Mouse (Mus musculus) megakaryocyte, adult 5-6 weeks (primary cell): Measurements from ENCODE around the gene Mrps21. TPM values are rescaled to one million over a fixed set of nuclear protein-coding genes. Genes with fewer than 3 reads are reported as not detected.
A peak's percentile ranks its signal among the peaks of the same experiment; 100 is the strongest.

Experiments used
- ATAC-seq: 2 replicates; pipeline ENCODE4 v1.8.0; 2016; ENCODE audit warnings: mild to moderate bottlenecking, inconsistent platforms; ENCODE audit not compliant: poor library complexity, severe bottlenecking
- total RNA-seq, 2 experiments: library from RNA; stranded (forward) in 1 of 2; stranded (reverse) in 1 of 2; fragments of 153-499, 151-499 nt in 1 of 2; fragments of 221-1000, 200-1000 nt in 1 of 2; gene quantifications; 2 replicates each; pipeline versions ENCODE4 v1.2.3 to v1.2.4; 2015 to 2017

The Mrps21 gene
- total RNA-seq, 2 experiments from 2014 or later: 143 to 410 TPM

GRCm38 (mm10) chr3:95856115-95856514, 15.2 kb downstream of the Mrps21 start:
- ATAC-seq: 0 out of 2 replicates have a peak, but pooled peaks have one; percentile 2

DNA sequence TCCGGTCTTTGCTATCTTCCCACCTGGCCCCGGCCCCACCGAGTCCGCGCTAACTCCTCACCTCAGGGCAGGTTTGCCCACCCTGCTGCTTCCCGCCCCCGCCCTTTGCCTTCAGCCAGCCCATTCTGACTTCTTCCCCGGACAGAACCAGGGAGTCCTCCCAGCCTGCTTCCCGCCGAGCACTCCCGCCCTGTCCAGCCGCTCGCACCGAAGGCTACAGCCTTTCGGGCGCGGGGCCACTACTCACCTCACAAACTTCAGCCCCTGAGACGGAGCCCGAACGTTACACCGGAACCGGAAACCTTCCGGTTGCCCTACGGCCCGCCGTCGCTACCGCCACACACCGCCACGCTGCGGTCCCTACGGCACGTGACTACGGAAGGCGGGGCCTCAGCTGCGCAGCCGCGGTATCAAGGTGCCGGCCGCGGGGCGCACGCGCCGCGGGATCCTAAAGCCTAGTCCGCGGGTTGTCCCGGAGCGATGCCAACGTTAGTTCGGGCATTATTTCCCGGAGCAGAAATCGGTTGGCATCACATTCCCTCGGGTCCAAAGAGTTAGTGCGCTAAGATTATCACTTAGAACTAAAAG, 15.7 kb downstream of the Mrps21 start, which contains the start of gene Prpf3:
Prpf3 (minus strand) TSS at position 384 of the 588 bp plus-strand sequence.
- peak; percentile 100 for ATAC-seq

DNA sequence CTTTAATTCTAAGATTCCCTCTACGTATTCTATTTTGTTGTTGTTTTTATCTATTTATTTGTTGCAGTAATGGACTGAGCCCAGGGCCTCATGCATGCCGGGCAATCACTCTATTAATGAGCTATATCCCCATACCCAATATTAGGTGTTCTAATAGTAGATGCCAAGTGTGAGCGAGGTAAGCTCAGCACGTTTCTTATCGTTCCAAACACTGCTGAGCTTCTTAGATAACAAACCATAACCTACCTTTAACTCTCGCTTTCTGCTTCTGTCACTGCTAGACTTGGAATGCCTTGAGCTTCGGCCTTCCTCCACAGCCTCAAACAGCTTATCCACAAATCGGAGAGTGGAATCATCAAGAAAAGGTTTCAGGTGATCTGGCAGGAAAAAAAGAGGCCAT, 20.0 kb downstream of the Mrps21 start:
- no peak for ATAC-seq

DNA sequence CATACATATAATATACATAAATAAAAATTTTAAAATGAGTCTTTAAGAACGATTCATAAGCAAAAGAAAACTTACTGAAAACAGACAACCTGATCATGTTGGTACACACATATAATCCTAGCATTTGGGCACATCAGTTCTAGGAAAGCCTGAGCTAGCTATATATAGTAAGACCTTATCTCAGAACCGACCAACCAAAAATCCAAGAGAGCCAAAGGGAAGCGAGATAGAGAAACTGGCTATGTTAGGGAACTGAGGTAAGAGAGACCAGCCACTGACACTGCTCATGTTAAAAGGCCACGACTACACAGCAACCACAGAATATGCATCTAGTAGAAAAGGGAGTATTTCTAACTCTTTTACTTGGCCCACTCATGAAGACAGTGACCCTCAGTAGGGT, 20.7 kb downstream of the Mrps21 start:
- ATAC-seq: no peak

DNA sequence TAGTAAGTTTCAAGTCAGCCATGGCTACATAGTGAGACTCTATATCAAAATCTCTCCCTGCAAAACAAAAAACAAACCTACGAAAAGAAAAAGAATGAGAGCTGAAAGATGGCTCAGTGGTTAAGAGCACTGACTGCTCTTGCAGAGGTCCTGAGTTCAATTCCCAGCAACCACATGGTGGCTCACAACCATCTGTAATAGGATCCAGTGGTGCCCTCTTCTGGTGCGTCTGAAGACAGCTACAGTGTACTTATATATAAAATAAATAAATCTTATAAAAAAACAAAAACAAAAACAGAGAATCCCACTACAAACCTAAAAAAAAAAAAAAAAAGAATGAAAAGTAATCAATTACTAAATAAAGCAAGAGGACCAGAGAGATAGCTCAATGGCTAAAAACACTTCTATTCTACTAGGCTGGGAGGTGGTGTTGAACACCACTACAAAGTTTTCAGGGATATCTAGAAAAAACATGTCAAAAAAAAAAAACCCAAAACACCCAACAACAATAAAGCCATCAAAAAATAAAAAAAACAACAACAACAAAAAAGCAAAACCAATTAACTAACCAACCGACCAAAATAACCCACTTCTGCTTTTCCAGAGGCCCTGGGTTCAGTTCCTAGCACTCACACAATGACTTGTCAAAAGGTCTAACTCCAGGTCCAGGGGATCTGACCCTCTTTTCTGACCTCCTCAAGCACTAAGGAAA, 28.7 kb downstream of the Mrps21 start:
- ATAC-seq: no peak

- ATAC-seq: no peak
Measured at GRCm38 (mm10) chr3:95839250-95839649, 32.1 kb downstream of the Mrps21 start.

DNA sequence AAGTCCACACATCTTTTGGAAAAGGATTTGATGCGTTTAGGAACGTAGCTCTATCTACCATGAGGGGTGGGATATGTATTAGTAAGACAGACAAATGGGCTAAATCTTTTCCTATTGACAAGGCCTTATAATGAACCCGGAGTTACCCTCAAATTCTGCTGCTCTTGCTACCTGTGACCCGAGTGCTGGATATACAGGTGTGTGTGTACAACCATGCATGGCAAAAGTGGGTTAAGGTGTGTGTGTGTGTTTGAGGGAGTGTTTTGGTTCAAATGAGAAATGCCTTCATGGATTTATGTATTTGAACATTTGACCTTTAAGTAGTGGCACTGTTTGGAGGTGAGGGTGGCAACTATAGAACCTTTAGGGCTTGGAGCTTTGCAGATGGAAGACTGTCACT, 42.3 kb downstream of the Mrps21 start:
- no peak for ATAC-seq

DNA sequence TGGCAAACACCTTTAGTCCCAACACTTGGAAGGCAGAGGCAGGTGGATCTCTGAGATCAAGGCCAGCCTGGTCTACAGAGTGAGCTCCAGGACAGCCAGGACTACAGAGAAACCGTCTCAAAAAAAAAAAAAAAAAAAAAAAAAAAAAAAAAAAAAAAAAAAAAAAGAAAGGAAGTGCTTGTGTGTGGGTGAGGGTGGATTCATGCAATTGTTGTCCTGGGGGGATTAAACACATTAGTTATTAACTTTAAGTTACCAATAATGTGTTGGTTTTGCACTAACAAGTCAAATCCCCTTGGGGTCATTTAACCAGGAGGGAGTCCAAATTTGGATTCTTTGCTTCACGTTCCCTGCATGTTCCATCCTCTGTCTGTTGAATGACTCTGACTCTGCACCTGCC, 45.0 kb downstream of the Mrps21 start:
- ATAC-seq: no peak

GRCm38 (mm10) chr3:95820046-95821010, 51.0 kb downstream of the Mrps21 start:
- no peak for ATAC-seq

DNA sequence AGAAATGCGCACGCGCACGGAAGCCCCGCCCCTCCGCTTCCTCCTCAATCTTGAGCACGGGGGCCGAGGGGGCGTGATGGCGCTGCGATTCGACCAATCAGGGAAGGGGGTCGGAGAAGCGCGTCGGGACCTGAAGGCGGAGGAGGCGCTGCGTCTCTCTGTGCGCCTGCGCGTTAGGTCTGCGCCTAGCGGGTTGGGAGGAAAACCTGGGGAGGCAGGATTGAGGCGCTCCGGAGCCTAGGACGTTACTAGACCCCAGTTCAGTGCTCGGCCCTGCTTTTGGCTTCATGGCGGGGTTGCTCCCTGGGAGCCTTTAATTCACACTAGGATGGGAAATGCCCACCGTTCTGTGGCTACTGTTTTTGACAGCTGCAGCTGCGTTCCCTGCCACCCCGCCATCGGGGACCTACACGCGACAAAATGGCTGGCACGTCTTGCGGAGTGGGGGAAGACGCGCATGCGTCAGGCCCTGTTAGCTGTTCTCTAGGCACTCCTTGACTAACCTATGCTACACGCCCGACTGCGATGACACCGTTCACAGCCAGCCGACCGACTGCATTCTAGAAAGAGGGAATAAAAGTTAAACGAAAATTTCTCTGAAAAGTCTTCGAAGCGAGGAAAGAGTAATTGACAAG, 51.9 kb downstream of the Mrps21 start:
- ATAC-seq: peak; percentile 93

DNA sequence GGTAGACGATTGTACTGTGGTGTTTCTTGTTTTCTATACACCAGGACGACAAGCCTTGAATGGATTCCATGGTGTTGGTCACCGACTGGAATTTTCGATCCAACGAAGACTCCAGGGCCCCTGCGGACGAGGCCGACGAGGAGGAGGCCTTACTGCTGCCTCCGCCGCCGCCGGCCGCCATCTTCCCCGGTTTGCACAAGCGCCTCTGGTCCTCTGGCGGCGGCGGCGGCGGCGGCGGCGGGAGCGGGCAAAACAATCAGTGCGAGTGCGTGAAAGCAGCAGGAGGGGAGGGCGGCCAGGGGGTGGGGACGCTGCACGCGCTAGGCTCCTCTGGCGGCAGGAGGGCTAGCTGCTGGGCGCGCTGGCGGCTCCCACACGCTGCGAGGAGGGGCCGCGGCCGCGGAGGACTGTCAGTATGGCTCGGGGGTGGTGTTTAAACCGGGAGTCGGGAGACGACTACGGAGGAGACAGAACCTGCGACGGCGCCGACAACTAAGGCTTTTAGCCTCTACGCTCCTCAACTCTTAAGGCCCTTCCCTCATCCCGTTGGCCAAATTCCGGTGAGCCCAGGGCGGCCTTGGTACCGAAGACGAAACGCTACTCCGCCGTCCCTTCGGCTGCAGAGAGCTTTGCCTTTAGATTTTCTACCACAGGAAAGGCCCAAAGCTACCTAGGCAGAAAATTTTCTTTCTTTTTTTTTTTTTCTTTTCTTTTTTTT, 52.6 kb downstream of the Mrps21 start, which contains the start of gene Rprd2:
Rprd2 (minus strand) TSS at position 293 of the 718 bp plus-strand sequence.
- peak; percentile 51 for ATAC-seq

DNA sequence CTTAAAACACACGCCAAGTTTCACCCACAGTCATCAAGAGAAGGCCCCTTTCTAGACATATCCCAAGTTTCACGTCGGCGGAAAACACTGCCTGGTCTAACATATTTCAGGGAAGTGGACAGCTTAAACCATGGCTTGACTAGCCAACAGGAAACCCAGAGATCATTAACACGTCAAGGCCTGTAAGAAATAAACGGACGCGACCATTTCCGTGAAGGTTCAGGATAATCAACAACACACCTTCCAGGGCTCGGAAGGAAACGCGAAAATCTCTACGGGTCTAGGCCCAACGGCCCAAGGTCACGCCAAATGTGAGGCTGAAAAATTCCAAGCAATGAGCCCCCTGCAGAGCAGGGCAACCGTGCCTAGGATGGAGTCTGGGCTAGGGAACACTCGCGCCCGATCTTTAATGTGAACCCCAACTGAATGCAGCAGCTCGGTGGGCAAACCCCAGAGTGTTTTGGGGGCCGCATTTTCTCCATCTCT, 53.2 kb downstream of the Mrps21 start:
- ATAC-seq: no peak

- ATAC-seq: peak; percentile 38; the same call in 1 of the 2 replicates
Measured at GRCm38 (mm10) chr3:95816681-95817080, 54.6 kb downstream of the Mrps21 start.

Other genes with a start within 250 kb of the Mrps21 start
- gene Ensa, start 246.5 kb downstream of the Mrps21 start, total RNA-seq (2015): 54.7 and 64.2 TPM in 2 replicates
- gene Ensa, start 246.5 kb downstream of the Mrps21 start, total RNA-seq (2017): 94.3 and 94.8 TPM in 2 replicates
- gene Mcl1, start 212.7 kb downstream of the Mrps21 start, total RNA-seq (2015): 440 and 463 TPM in 2 replicates
- gene Mcl1, start 212.7 kb downstream of the Mrps21 start, total RNA-seq (2017): 327 and 343 TPM in 2 replicates
- 0.85 and 1.3 TPM in 2 replicates for gene Adamtsl4, start 183.6 kb downstream of the Mrps21 start, total RNA-seq (2015)
- gene Adamtsl4, start 183.6 kb downstream of the Mrps21 start, total RNA-seq (2017): 0.59 and 0.77 TPM in 2 replicates
- gene Ecm1, start 131.9 kb downstream of the Mrps21 start, total RNA-seq (2015): 3.6 and 7.3 TPM in 2 replicates
- gene Ecm1, start 131.9 kb downstream of the Mrps21 start, total RNA-seq (2017): 1.0 and 1.9 TPM in 2 replicates
- 10.2 and 10.7 TPM in 2 replicates for gene Tars2, start 111.3 kb downstream of the Mrps21 start, total RNA-seq (2015)
- 14.4 and 15.0 TPM in 2 replicates for gene Tars2, start 111.3 kb downstream of the Mrps21 start, total RNA-seq (2017)
- 51.6 and 57.0 TPM in 2 replicates for gene Rprd2, start 52.7 kb downstream of the Mrps21 start, total RNA-seq (2015)
- 17.9 and 26.9 TPM in 2 replicates for gene Rprd2, start 52.7 kb downstream of the Mrps21 start, total RNA-seq (2017)
- gene Prpf3, start 15.6 kb downstream of the Mrps21 start, total RNA-seq (2015): 27.3 and 29.1 TPM in 2 replicates
- gene Prpf3, start 15.6 kb downstream of the Mrps21 start, total RNA-seq (2017): 15.7 and 25.9 TPM in 2 replicates
- gene Ciart, start 10.7 kb upstream of the Mrps21 start, total RNA-seq (2015): 1.0 and 1.2 TPM in 2 replicates
- 0.85 and 1.6 TPM in 2 replicates for gene Ciart, start 10.7 kb upstream of the Mrps21 start, total RNA-seq (2017)
- gene BC028528, start 20.5 kb upstream of the Mrps21 start, total RNA-seq (2015): 88.2 and 97.9 TPM in 2 replicates
- gene BC028528, start 20.5 kb upstream of the Mrps21 start, total RNA-seq (2017): 114 and 117 TPM in 2 replicates
- gene Aph1a, start 22.4 kb upstream of the Mrps21 start, total RNA-seq (2015): 28.3 and 31.4 TPM in 2 replicates
- gene Aph1a, start 22.4 kb upstream of the Mrps21 start, total RNA-seq (2017): 38.9 and 39.2 TPM in 2 replicates
- not detected in 2 replicates for gene Car14, start 33.2 kb upstream of the Mrps21 start, total RNA-seq (2015)
- gene Car14, start 33.2 kb upstream of the Mrps21 start, total RNA-seq (2017): not detected in 2 replicates
- 88.7 and 117 TPM in 2 replicates for gene Anp32e, start 57.7 kb upstream of the Mrps21 start, total RNA-seq (2015)
- 250 and 285 TPM in 2 replicates for gene Anp32e, start 57.7 kb upstream of the Mrps21 start, total RNA-seq (2017)
- gene Plekho1, start 124.5 kb upstream of the Mrps21 start, total RNA-seq (2015): 116 and 124 TPM in 2 replicates
- gene Plekho1, start 124.5 kb upstream of the Mrps21 start, total RNA-seq (2017): 104 and 119 TPM in 2 replicates
- gene Vps45, start 186.9 kb upstream of the Mrps21 start, total RNA-seq (2015): 23.8 and 31.2 TPM in 2 replicates
- gene Vps45, start 186.9 kb upstream of the Mrps21 start, total RNA-seq (2017): 9.5 and 11.6 TPM in 2 replicates
- 1.2 and 1.3 TPM in 2 replicates for gene Otud7b, start 233.0 kb upstream of the Mrps21 start, total RNA-seq (2015)
- 3.1 and 4.8 TPM in 2 replicates for gene Otud7b, start 233.0 kb upstream of the Mrps21 start, total RNA-seq (2017)